Mouse (Mus musculus) megakaryocyte, embryonic 14.5 days (primary cell): ENCODE data around the gene Olfr102.

Experiments used
- FLI1 ChIP-seq: IDR thresholded peaks from 2 replicates; pipeline ENCODE4 v1.6.1; 2012; ENCODE audit warnings: low read length, inconsistent platforms, mixed read lengths
- GATA1 ChIP-seq: IDR thresholded peaks from 3 replicates; pipeline ENCODE4 v1.6.1; 2012; ENCODE audit warnings: mixed read lengths, low read length, inconsistent platforms, borderline replicate concordance

DNA sequence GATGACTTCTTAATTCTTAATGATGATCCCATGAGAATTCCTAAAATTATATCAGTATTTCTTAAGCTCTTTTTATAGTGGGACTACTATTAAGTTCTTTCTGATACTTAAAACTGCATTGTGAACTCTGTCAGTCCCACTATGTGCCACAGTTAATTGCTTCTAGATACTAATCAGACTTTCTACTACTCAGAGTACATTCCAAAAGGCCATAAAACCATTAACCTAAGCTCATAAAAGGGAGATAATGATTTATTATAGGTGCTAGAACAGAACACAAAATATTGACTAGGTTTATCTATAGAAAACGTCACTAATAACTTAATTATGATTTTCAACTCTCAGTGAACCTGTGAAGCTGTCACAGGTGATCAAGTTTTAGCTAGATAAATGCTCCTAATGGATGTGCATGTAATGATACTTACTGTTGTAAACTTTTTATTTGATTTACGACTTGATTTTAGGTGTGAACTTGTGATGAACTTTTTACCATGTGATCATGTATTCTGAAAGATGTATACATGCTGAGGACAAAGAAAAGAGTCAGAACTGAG, 6.6 kb downstream of the Olfr102 start:
- TF ChIP-seq GATA1, result no peak
- TF ChIP-seq FLI1, result no peak
